Mouse (Mus musculus) adrenal gland, adult (tissue): ENCODE results near the gene Slc39a1.

Experiments
- DNase-seq, 2 experiments: peaks; one replicate each; pipeline ENCODE4 v3.0.0; 2022 to 2023; ENCODE audit warnings: low spot score in 1 of 2; ENCODE audit not compliant: inconsistent age in 2 of 2

The Slc39a1 gene

DNA sequence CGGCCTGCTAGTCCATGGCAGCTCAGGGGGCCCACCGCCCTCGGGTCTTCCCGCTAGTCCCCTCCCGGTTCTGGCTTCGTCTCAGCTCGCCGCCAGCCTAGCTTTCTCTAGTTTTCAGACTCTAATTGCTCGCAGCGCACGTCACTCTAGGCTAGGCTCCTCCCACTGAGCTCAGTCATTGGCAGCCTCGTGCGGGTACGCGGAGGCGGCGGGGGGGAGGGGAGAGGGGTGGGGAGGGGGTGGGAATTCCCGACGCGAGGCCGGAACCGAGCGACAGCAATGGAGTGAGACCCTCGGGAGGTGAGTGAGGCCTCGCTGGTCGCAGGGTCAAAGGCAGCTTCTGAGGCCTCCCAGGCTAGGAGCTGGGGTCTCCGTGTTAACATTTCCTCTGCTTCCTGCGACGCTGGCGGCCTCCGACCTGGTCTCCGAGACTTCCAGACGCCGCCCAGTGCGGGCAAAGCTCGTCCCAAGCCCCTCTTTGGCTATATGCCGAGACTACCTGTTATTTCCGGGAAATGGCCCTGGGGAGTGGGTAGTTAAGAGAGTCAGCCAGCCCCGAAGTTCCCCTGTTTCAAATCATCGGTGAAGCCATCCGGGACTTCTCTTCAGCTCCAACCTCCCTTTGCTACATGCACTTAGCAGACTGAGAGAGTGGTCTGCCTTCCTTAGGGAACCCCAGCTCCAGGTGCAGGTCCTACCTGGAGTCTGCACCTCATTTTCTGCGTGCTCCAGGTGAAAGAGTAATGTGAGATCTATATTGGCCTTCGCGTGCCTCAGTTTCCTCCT is at the start of gene Slc39a1:
Gene Slc39a1, plus strand, starts transcription at position 213 of the 786 bp plus-strand sequence.
- DNase-seq: peak; percentile 95 to 98

DNA sequence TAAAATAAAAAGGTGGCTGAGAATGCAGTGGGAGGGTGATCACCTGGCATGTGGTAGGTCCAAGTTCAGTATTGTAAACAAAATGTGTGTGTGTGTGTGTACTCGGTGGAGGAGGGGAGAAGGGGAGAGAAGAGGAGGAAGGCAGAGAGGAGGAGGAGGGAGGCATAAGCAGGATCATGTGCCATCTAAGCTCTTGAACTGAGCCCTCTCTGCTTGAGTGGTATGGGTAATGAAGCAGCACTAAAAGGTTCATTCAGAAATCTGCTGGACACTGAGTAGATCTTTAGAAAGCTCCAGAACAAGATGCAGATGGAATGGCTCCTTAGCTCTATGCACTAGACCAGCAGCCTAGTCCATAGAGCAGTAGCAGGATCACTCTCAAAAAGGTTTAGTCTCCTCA is 45.1 kb upstream of the Slc39a1 start:
- no peak for DNase-seq

DNA sequence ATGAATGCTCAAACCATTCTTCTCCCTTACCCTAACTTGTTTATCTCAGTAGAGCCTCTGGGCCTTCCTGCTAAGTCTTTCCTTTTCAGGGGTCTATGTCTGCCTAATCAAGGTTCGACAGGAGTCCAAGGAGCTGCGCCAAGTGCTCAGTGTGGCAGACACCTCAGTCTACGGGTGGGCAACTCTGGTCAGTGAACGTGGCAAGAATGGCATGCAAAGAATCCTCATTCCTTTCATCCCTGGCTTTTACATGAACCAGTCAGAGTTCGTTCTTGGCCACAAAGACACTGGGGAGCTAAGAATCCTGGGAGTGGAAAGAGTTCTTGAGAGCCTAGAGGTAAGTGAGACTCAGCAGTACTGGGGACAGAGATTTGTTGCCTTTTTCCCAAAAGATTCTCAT is 44.4 kb upstream of the Slc39a1 start:
- no peak for DNase-seq

DNA sequence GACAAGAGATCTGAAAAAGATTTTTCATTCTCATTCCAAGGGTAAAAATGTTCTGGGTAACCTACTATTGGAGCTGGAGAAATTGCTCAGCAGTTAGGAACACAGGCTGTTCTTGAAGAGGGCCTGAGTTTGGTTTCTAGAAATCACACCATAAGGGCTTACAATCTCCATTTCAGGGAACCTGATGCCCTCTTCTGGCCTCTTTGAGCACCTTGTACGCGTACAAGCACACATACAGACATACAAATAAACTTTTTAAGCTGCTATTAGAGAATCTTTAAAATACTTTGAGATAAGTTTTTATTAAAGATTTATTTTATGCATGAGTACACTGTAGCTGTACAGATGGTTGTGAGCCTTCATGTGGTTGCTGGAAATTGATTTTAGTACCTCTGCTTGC is 43.4 kb upstream of the Slc39a1 start:
- DNase-seq: no peak

DNA sequence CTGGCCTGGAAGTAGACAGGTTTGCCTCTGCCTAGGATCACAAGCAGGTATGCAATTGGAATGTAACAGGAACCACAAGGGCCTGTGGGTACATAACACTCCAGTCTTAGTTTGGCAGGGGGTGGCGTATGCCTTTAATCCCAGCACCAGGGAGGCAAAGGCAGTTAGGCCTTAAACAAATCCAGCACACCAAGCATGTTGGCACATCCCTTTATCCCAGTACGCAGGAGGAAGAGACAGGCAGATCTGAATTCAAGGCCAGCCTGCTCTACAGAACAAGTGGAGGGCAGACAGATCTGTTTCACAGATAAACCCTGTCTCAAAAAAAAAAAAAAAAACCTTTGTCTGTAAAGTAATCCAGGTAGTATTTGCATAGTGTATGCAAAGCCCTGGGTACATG is 39.3 kb upstream of the Slc39a1 start:
- peak; percentile 37 to 55 for DNase-seq

DNA sequence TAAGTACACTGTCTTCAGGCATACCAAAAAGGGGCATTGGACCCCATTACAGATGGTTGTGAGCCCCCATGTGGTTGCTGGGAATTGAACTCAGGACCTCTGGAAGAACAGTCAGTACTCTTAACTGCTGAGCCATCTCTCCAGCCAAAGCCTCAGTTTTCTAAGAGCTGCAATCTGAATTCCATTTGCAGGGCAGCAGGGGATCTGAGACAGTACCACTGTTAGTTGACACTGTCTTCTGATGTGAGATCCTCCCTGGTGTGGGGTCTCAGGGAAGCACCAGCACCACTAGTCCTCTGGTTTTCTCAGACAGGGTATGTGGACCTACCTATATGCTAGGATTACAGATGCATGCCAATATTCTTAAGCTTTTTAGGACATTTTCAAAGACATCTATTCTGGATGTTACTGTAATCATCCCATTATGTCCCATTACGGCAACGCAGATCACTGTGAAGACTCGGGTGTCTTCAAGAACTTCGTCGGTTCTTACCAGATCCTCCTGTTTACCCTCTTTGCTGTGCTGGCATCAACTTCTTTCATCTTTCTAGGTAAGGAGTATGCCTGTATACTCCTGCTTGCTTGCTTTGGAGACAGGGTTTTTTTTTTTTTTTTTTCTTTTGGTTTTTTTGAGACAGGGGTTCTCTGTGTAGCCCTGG is 37.9 kb upstream of the Slc39a1 start:
- DNase-seq: no peak

DNA sequence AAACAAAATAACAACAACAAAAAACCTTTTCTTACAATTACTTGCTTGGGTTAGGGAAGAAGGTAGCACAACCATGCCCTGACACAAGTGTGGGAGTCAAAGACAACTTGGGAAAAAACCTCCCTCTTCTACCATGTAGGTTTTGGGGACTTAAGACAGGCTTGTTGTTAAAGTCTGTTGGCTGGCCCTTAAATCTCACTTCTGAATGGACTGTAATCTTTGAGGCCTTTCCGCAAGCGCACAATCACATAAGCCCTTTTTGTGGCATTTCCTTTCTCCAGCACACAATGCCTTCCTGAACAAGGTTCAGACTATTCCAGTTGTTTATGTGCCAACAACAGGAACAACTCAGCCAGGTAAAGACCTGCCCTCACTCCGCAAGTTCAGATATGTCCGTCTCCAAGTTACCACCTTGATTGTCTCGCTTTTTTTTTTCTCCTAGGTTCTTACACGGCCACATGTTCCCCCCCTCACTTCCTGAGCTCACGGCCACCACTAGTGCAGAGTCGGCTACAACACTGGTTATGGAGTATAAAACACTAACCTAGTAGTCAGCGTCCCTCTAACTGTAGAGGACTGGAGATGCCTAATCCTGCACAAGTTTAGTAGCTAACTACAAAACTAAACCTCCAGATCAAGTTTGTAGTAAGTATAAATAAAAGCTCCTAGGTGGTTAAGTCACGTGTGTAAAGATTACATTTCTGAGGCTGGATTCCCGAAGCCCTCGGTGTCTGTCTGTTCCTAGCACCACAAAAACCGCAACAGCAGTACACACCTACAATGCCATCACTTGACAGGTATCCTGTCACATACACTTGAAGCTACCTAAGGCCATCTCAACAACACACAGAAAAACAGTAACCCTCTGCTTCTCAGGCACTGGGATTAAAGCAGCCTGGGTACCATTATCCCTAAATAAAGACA is 36.2 kb upstream of the Slc39a1 start:
- DNase-seq: peak in 1 of 2 experiments; percentile 55

DNA sequence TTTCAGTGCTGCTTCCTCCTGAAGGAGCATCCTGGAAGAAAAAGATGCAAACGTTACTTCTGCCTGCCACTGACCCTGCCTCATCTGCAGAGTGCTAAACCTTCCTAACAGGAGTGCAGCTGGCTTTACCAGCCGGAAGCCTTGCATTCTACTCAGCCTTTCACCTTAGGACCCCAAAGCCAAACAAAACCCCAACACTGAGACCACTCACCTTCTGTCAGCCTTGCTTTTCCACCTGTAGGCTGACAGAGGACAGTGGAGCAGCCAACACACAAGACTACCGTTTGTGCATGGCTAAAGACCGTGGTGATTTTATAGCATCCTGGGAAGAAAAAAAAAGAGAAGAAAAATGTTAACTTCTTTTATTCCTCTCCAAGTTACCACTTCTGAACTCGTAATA is 35.2 kb upstream of the Slc39a1 start:
- peak in 1 of 2 experiments; percentile 64 for DNase-seq

DNA sequence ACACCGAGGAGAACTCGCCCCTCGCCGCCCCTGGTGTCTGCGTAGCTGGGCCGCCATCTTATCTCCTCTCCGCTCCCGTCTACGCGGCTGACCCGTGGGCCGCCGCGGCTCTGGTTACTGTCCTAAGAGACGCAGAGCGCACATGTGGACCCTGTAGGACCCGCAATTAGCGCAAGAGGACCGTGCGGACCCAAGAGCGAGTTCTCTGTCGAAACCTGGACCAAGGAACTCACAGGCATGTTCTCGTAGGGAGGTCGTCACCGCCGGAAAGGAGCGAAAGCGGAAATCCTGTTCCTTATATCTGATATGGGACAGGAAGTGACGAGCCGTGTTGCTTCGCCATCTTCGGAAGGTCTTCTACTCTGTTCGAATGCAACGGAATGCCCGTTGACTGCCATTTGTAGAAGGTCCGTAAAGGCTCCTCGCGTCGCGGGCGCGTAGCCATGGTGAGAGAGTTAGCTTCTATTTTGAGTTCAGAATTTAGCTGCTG is 34.5 kb upstream of the Slc39a1 start, which contains the start of the genes Rps27 and Rab13:
Gene Rps27, minus strand, starts transcription at position 275 of the 490 bp plus-strand sequence.
Gene Rab13, plus strand, starts transcription at position 319 of the 490 bp plus-strand sequence.
- peak; percentile 92 to 99 for DNase-seq

DNA sequence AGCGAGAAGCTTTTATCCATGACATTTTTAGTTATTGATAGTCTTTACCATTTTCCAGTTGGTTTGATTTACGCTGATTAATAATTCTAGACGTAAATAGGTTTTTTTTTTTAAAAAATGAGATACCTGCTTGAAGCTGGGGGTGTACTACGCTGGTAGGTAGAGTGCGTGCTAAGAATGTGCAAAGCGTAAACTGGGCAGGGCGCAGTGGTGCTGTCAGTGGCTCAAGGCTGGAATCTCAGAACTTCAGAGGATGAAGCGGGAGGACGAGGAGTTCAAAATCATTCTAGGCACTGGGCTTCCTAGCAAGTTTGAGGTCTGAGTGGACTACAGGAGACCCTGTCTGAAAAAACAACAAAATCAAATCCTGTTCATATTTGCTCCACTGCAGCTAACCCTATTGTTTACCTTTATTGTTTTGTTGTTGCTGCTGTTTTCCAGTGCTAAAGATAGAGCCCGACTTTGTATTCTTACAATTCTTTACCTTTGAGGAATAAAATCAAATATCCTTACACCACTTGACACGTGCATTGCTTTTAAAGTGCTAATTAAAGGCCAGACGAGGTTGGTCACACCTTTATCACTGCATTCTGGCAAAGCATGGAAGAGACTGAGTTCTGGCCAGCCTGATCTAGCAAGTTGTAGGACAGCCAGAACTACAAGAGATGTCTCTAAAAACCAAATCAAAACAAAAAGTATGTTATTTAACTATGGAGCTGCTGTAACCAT is 33.9 kb upstream of the Slc39a1 start:
- peak; percentile 51 to 80 for DNase-seq

DNA sequence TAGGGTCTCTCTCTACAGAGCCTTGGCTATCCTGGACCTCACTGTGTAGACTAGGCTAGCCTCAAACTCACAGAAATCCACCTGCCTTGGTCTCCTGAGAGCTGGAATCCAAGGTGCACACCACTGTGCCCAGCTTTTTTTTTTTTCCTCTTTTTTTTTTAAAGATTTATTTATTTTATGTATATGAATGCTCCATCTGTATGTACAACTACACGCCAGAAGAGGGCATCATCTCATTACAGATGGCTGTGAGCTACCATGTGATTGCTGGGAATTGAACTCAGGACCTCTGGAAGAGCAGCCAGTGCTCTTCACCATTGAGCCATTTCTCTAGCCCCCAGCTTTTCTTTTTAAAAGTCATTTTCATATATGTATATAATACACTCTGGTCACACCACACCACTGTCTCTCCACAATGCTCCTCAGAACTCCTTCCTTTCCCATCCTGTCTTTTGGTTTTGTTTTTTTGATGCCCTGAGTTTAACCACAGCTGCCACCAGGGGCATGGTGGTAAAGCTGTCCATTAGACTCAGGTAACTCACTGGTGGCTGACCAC is 32.1 kb upstream of the Slc39a1 start:
- peak in 1 of 2 experiments; percentile 54 for DNase-seq

DNA sequence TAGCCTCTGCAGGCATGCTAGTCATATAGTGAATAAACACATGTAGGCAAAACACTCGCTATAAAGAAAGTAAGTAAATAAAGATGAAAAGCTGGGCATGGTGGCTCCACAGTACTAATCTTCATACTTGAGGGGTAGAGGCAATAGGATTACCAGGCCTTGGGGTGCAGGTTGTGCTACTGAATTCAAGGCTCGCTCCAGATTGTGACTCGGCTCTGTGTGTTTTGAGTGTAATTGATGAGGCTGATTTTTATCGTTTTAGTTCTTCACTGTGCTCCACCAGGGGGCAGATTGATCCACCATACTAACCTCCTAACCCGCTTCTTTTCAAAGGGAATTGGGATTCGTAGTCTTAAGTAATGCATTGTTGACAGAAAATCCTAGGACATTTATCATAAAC is 27.9 kb upstream of the Slc39a1 start:
- peak; percentile 64 to 88 for DNase-seq

DNA sequence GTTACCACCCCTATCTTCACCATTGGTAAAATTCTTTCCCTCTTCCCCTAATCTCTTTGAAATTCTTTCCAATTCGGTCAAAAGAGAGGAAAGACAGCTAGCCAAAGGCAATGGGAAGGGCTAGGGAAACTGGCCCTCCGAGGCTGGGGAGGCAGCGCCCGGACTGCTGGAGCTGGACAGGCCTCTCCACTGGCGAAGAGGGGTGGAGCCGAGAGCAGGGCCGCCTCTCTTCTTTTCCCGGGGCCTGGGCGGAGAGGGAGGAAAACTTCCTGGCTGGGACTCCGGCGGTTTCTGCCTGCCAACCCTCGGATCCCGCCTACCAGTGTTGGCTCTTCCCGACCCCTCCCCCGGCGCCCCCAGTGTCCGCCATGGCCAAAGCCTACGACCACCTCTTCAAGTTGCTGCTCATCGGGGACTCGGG is 27.4 kb upstream of the Slc39a1 start:
- peak; percentile 89 to 96 for DNase-seq

DNA sequence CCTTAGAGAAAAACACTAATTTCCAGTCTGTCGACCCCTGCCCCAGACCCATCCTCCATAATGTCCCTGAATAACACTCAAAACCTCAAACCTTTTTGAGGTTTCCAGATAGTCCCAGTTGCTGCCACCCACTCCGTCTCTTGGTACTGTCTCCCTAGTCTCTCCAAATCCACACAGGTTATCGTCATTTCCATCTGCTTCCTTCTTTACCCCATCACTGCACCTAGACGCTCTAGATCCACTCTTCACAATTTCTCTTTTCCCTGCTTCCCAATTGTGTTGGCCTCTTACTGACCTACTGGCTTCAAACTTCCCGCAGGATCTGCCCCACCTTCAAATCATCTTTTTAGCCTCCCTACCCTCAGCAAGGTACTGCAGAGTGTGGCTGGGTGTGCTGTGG is 26.8 kb upstream of the Slc39a1 start:
- peak in 1 of 2 experiments; percentile 60 for DNase-seq

DNA sequence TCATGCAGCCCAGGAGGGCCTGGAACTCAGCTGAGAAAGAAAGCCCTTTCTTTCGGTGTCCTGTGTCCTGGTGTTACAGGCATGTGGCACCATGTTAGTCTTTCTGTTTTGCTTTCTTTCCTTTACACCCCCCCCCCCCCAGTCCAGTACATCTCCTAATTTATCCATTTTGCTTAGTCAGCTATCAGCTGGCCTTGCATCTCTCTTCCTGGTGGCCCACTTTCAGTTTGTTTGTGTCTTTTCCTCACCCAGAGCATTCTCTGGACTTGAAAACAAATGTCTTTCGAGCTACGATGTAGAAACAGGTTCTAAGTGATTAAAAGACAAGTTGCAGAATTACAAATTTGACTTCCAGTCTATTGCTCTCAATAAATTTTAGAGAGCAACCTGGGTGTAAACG is 25.5 kb upstream of the Slc39a1 start:
- DNase-seq: no peak

DNA sequence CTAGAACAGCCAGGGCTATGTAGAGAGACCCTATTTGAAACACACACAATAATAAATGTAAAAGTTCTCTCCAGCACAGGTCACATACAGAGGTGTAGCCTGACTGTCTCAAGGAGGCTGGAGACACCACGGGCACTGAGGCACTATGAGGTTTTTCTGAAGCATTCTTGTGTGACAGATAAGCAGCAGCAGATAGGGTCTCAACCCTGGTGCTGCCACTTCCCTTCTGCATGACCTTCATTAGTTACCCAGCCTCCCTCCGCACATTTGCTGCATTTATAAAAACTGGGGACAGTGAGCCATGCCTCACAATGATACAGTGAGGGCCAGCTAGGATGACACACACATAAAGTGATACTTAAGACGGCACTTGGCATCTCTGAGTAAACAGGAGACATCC is 25.0 kb upstream of the Slc39a1 start:
- DNase-seq: no peak

DNA sequence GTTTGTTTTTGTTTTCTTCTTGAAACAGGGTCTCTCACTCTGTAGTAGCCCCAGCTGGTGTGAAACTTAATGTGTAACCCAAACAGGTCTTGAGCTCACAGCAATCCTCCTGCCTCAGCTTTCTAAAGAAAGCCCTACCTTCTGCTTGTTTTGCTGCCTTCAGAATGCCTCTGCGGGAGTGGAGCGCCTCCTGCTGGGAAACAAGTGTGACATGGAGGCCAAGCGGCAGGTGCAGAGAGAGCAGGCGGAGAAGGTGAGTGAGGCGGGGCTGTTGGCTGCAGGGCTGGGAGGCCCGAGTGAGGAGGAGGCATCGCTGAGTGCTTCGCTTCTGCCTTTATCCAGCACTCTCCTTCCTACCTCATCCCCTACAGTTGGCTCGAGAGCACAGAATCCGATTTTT is 23.6 kb upstream of the Slc39a1 start:
- no peak for DNase-seq

DNA sequence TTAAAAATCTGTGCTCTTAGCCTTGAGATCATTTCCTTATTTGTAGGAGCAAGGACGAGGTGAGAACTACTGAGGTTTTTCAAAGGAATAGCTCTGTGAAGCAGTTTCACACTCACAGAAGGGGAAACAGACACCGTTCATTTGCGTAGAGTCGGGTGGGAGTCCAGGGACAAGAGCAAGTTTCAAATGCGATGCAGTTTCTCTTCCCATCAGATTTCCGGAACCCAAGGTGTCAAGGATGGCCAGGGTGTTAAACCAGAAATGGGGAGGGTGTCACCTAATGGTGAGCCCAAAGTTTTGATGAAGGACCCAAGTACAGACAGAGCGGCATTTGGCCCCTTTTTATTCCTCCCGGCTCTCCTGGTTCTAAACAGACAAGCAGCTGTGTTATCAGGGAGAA is 16.9 kb upstream of the Slc39a1 start:
- DNase-seq: no peak

DNA sequence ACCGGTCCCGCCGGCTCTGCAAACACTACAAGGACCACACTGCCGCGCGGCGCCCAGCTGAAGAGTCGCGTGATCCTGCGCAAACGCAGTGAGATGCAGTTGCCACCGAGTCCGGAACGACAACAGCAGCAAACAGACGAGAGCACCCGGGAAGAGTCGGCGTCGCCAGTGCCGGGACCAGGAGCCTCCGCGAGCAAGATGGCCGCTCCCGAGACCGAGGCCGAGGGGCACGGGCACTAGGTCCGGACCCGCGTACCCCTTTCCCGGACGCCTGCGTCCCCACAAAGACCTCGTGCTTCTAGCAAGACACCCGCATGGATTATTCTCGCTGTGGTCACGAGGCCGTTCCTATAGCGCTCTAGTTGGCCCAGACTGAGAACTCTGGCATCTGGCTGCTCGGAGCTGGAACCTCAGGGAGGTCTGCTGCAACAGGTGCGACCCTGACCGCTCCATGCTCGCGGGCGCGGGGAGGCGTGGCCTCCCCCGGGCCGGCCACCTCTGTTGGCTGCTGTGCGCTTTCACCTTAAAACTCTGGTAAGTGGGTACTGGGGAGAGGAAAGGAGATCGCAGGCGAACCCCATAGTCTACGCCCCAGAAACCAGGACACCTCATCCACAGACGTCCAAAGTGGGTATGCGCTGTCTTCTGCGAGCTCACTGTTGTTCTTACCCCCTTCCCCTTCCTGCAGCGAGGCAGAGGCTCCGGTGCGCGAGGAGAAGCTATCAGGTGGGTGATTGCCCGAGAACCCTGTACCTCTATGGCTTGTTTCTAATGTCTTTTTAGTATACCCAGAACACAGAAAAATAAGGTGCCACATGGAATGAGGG is 16.3 kb upstream of the Slc39a1 start, which contains the start of gene Jtb:
Gene Jtb, plus strand, starts transcription at position 91 of the 827 bp plus-strand sequence.
- DNase-seq: peak; percentile 96 to 97
